Mouse (Mus musculus): Measurements from ENCODE around the gene Nckipsd.

DNA sequence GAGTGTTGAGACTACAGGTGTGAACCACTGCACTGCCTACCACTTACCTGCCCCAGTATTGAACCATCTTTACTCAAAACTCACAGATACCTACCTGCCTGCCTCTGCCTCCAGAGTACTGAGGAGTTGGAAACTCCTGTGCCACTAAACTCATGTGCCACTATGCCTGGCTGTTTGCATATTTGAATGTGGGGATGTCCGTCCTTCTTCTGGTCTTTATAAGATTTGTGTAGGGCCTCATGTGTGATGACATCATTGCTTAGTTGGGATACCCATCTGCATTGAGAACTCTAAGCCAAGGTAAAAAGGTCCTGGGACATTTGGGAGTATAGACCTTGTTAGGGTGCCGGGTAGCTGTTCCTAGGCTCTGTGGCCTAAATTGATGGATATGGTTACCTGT lies 21.1 kb upstream of the Nckipsd start:
- TF ChIP-seq POLR2A (IDR thresholded peaks at IDR 0.05; ENCODE audit: borderline replicate concordance, low read depth, low read length) (no peak), CTCF (IDR thresholded peaks at IDR 0.05; ENCODE audit: low read depth, low read length) (no peak)

Data from bone marrow macrophage, adult 2 months (primary cell).